ENCODE assay signal across 8 mouse cellular contexts in genomic region chr14:99299022-99299481, GRCm38 (mm10). TPM values are rescaled to one million over a fixed set of nuclear protein-coding genes. Genes with fewer than 3 reads are reported as not detected.
DNase-seq lines count a peak whose midpoint lies in the region; ATAC-seq and TF ChIP-seq lines count a peak whose summit lies in the region.

No protein-coding gene starts in this region.

- H3K27me3 ChIP-seq in heart, embryonic 10.5 days (ENCODE audit: insufficient read depth, poor library complexity, severe bottlenecking) = peaks cover 33% of the 10 kb centered on the region
- H3K27me3 ChIP-seq in kidney, embryonic 14.5 days (ENCODE audit: control insufficient read depth, insufficient read depth, low read length) = peaks cover 6% of the 10 kb centered on the region; the same call in 1 of the 2 replicates
- peaks cover 60% of the 10 kb centered on the region for H3K27me3 ChIP-seq in liver, embryonic 13.5 days
- peaks cover 18% of the 10 kb centered on the region for H3K27me3 ChIP-seq in neural tube, embryonic 11.5 days (ENCODE audit: control insufficient read depth, insufficient read depth, low read length)
- H3K27me3 ChIP-seq in stomach, embryonic 16.5 days (ENCODE audit: control insufficient read depth, insufficient read depth, low read length) = no peaks in the 10 kb centered on the region

- H3K9me3 ChIP-seq in heart, embryonic 10.5 days = no peaks in the 10 kb centered on the region
- no peaks in the 10 kb centered on the region for H3K9me3 ChIP-seq in kidney, embryonic 14.5 days (ENCODE audit: control insufficient read depth, low read length)
- no peaks in the 10 kb centered on the region for H3K9me3 ChIP-seq in liver, embryonic 13.5 days (replicated peaks)
- no peaks in the 10 kb centered on the region for H3K9me3 ChIP-seq in neural tube, embryonic 11.5 days (ENCODE audit: control insufficient read depth, low read length)
- H3K9me3 ChIP-seq in stomach, embryonic 16.5 days (replicated peaks; ENCODE audit: control insufficient read depth, low read length) = no peaks in the 10 kb centered on the region

- ATAC-seq in erythroblast, adult 5-6 weeks (replicated peaks; ENCODE audit: low FRiP score, poor library complexity, severe bottlenecking) = peak; percentile 72
- peak; percentile 80 for ATAC-seq in kidney, embryonic 14.5 days (ENCODE audit: low FRiP score, low TSS enrichment)
- ATAC-seq in liver, embryonic 13.5 days (ENCODE audit: low read depth) = peak; percentile 49
- peak; percentile 84 for ATAC-seq in neural tube, embryonic 11.5 days (ENCODE audit: insufficient read depth, low FRiP score, low TSS enrichment)
- ATAC-seq in stomach, embryonic 16.5 days (ENCODE audit: insufficient read depth, low FRiP score) = peak; percentile 54

- TF ChIP-seq POLR2A in bone marrow, adult 2 months (IDR thresholded peaks at IDR 0.05; ENCODE audit: borderline replicate concordance, control insufficient read depth, low read depth, low read length) = no peak

- peak overlapping the region; percentile 69 for H3K9ac ChIP-seq in kidney, embryonic 14.5 days (ENCODE audit: low read depth, low read length)
- H3K9ac ChIP-seq in liver, embryonic 13.5 days = peak overlapping the region; percentile 72
- peak overlapping the region; percentile 54 for H3K9ac ChIP-seq in neural tube, embryonic 11.5 days (ENCODE audit: low read length)
- H3K9ac ChIP-seq in stomach, embryonic 16.5 days (ENCODE audit: low read length) = peak overlapping the region; percentile 85

- no peaks in the 10 kb centered on the region; the same call in 1 of the 2 replicates for H3K4me1 ChIP-seq in bone marrow, adult 2 months (ENCODE audit: control insufficient read depth, insufficient read depth, low read length)
- H3K4me1 ChIP-seq in heart, embryonic 10.5 days = peaks cover 15% of the 10 kb centered on the region
- H3K4me1 ChIP-seq in kidney, embryonic 14.5 days (ENCODE audit: control insufficient read depth, insufficient read depth, low read length) = no peaks in the 10 kb centered on the region
- H3K4me1 ChIP-seq in liver, embryonic 13.5 days (replicated peaks) = peaks cover 20% of the 10 kb centered on the region
- peaks cover 2% of the 10 kb centered on the region; the same call in 1 of the 2 replicates for H3K4me1 ChIP-seq in neural tube, embryonic 11.5 days (ENCODE audit: control insufficient read depth, insufficient read depth, low read length)
- no peaks in the 10 kb centered on the region for H3K4me1 ChIP-seq in stomach, embryonic 16.5 days (ENCODE audit: control insufficient read depth, insufficient read depth, low read length)

- H3K27ac ChIP-seq in bone marrow, adult 2 months (ENCODE audit: control insufficient read depth, insufficient read depth, low read depth, low read length, poor library complexity) = peak overlapping the region; percentile 94
- peak overlapping the region; percentile 84 for H3K27ac ChIP-seq in heart, embryonic 10.5 days
- H3K27ac ChIP-seq in kidney, embryonic 14.5 days (ENCODE audit: low read depth, low read length) = peak overlapping the region; percentile 21; the same call in 1 of the 2 replicates
- no peak overlapping the region for H3K27ac ChIP-seq in liver, embryonic 13.5 days
- H3K27ac ChIP-seq in neural tube, embryonic 11.5 days (ENCODE audit: low read depth, low read length) = no peak overlapping the region
- peak overlapping the region; percentile 84 for H3K27ac ChIP-seq in stomach, embryonic 16.5 days (ENCODE audit: low read length)

- 1% methylated on average over 60 of the region's 60 CpGs for WGBS in bone marrow, adult 2 months
- WGBS in heart, embryonic 10.5 days = under 1% methylated on average over 57 of the region's 60 CpGs
- 1% methylated on average over 37 of the region's 60 CpGs for WGBS in kidney, embryonic 14.5 days
- WGBS in liver, embryonic 13.5 days (ENCODE audit: insufficient replicate concordance) = under 1% methylated on average over 39 of the region's 60 CpGs
- WGBS in neural tube, embryonic 11.5 days = under 1% methylated on average over 55 of the region's 60 CpGs
- under 1% methylated on average over 60 of the region's 60 CpGs for whole genome bisulfite sequencing in stomach, embryonic 16.5 days

- peak overlapping the region; percentile 96 for H3K4me3 ChIP-seq in bone marrow, adult 2 months (replicated peaks; ENCODE audit: control insufficient read depth, low read depth, low read length)
- peak overlapping the region; percentile 87 for H3K4me3 ChIP-seq in heart, embryonic 10.5 days
- peak overlapping the region; percentile 71 for H3K4me3 ChIP-seq in kidney, embryonic 14.5 days (ENCODE audit: low read length)
- H3K4me3 ChIP-seq in liver, embryonic 13.5 days (replicated peaks) = peak overlapping the region; percentile 67
- H3K4me3 ChIP-seq in neural tube, embryonic 11.5 days (ENCODE audit: low read depth, low read length) = peak overlapping the region; percentile 66
- peak overlapping the region; percentile 66 for H3K4me3 ChIP-seq in stomach, embryonic 16.5 days (replicated peaks; ENCODE audit: low read length)

- peak overlapping the region; percentile 97 for H3K4me2 ChIP-seq in kidney, embryonic 14.5 days (replicated peaks; ENCODE audit: low read depth, low read length)
- H3K4me2 ChIP-seq in liver, embryonic 13.5 days = peak overlapping the region; percentile 98
- peak overlapping the region; percentile 94 for H3K4me2 ChIP-seq in neural tube, embryonic 11.5 days (ENCODE audit: low read depth)
- H3K4me2 ChIP-seq in stomach, embryonic 16.5 days (ENCODE audit: low read depth, low read length) = peak overlapping the region; percentile 77

- no peaks in the 10 kb centered on the region for H3K36me3 ChIP-seq in heart, embryonic 10.5 days
- H3K36me3 ChIP-seq in kidney, embryonic 14.5 days (ENCODE audit: control insufficient read depth, insufficient read depth, low read length) = no peaks in the 10 kb centered on the region
- H3K36me3 ChIP-seq in liver, embryonic 13.5 days = no peaks in the 10 kb centered on the region
- H3K36me3 ChIP-seq in neural tube, embryonic 11.5 days (ENCODE audit: control insufficient read depth, insufficient read depth, low read length) = no peaks in the 10 kb centered on the region
- no peaks in the 10 kb centered on the region for H3K36me3 ChIP-seq in stomach, embryonic 16.5 days (ENCODE audit: control insufficient read depth, insufficient read depth, low read length)

- DNase-seq in 3T3-L1 (ENCODE audit: low read depth, low spot score) = peak; percentile 54
- peak; percentile 82 for DNase-seq in heart, embryonic 10.5 days (ENCODE audit: low spot score)
- DNase-seq in liver, embryonic 13.5 days = peak; percentile 28
- peak; percentile 75 for DNase-seq in neural tube, embryonic 11.5 days (ENCODE audit: low spot score)

- TF ChIP-seq CTCF in bone marrow, adult 2 months (IDR thresholded peaks at IDR 0.05; ENCODE audit: control insufficient read depth, insufficient read depth, low read length) = no peak

RNA-seq across cellular contexts. Expression of gene Klf5, which starts 0.6 kb away (rescaled TPM):
- polyA plus RNA-seq in bone marrow, adult 2 months (2011; ENCODE audit: insufficient read depth, insufficient read length, low replicate concordance, missing spikeins) = 6.4 and 21.0 TPM in 2 replicates
- 6.0 and 10.0 TPM in 2 replicates for total RNA-seq in erythroblast, adult 5-6 weeks (2015; ENCODE audit: low replicate concordance)
- total RNA-seq in erythroblast, adult 5-6 weeks (2017; ENCODE audit: low replicate concordance) = 0.94 and 4.5 TPM in 2 replicates
- 1.4 and 2.6 TPM in 2 replicates for polyA plus RNA-seq in heart, embryonic 10.5 days (2016; fragmentation: Nextera tagmentation; extraction: Ambion mirVana)
- 10.3 and 10.7 TPM in 2 replicates for polyA plus RNA-seq in kidney, embryonic 14.5 days (2014; fragmentation: Nextera tagmentation; extraction: Ambion mirVana)
- polyA plus RNA-seq in liver, embryonic 13.5 days (2015; fragmentation: Nextera tagmentation; extraction: Ambion mirVana) = 0.98 and 1.6 TPM in 2 replicates
- 2.7 and 2.8 TPM in 2 replicates for polyA plus RNA-seq in neural tube, embryonic 11.5 days (2014; fragmentation: Nextera tagmentation; extraction: Ambion mirVana)
- polyA plus RNA-seq in stomach, embryonic 16.5 days (2015; fragmentation: Nextera tagmentation; extraction: Ambion mirVana) = 81.0 and 91.9 TPM in 2 replicates

Comparison
In these comparisons a context has a peak if more than half of its experiments do, and no peak if none do; other contexts are left out.
1. DNase-seq: peak in every context shown above with its lines; median percentile 82 in heart, embryonic 10.5 days; 75 in neural tube, embryonic 11.5 days; 54 in 3T3-L1; 28 in liver, embryonic 13.5 days.
2. H3K27ac ChIP-seq: peak in bone marrow, adult 2 months (single experiment), heart, embryonic 10.5 days (single experiment), kidney, embryonic 14.5 days (single experiment) and stomach, embryonic 16.5 days (single experiment); none in liver, embryonic 13.5 days (single experiment) and neural tube, embryonic 11.5 days (single experiment).
3. Peak in every context shown above with its lines, with median percentiles within 50 percentile points of each other: H3K4me3 ChIP-seq, ATAC-seq, H3K4me2 ChIP-seq and H3K9ac ChIP-seq.